Mouse (Mus musculus) forebrain, embryonic 11.5 days (tissue): ENCODE measurements at regions not wholly inside any gene's neighbourhood (a gene's known extent, or its start where the extent isn't known, plus 50 kb on each side); places are given as distances from the start of the nearest gene placed in this dataset.

Experiments used
- ATAC-seq: fragments of 200-750 bp; cut with Nextera tagmentation; replicated peaks from 2 replicates; pipeline ENCODE4 v1.8.0; 2017; ENCODE audit warnings: moderate TSS enrichment; ENCODE audit not compliant: low FRiP score
- DNase-seq: peaks from one replicate; pipeline ENCODE4 v3.0.0-alpha.2; 2017; ENCODE audit warnings: low spot score
- H3K27ac ChIP-seq: fragments of 300-500 bp; sonication (generic); 2 replicates; pipeline ENCODE4 v1.5.1; 2014; ENCODE audit warnings: low read depth, low read length
- H3K27me3 ChIP-seq: fragments of 300-500 bp; sonication (generic); 2 replicates; pipeline ENCODE4 v1.6.1; 2014; ENCODE audit warnings: mild to moderate bottlenecking, low read length, mixed read lengths; ENCODE audit not compliant: control insufficient read depth, insufficient read depth
- H3K36me3 ChIP-seq: fragments of 300-500 bp; sonication (generic); 2 replicates; pipeline ENCODE4 v1.6.1; 2014; ENCODE audit warnings: mild to moderate bottlenecking, low read length, moderate library complexity, mixed read lengths; ENCODE audit not compliant: control insufficient read depth, insufficient read depth
- H3K4me1 ChIP-seq: fragments of 300-500 bp; sonication (generic); replicated peaks from 2 replicates; pipeline ENCODE4 v1.6.1; 2014; ENCODE audit warnings: low read length, mixed read lengths; ENCODE audit not compliant: control insufficient read depth, insufficient read depth
- H3K4me2 ChIP-seq: fragments of 300-500 bp; sonication (generic); 2 replicates; pipeline ENCODE4 v1.6.1; 2014; ENCODE audit warnings: low read depth, mild to moderate bottlenecking, low read length, moderate library complexity, mixed read lengths; ENCODE audit not compliant: severe bottlenecking
- H3K4me3 ChIP-seq: fragments of 300-500 bp; sonication (generic); 2 replicates; pipeline ENCODE4 v1.5.1; 2014; ENCODE audit warnings: low read depth, low read length
- H3K9ac ChIP-seq: fragments of 300-500 bp; sonication (generic); 2 replicates; pipeline ENCODE4 v1.6.1; 2014; ENCODE audit warnings: low read length
- H3K9me3 ChIP-seq: fragments of 300-500 bp; sonication (generic); 2 replicates; pipeline ENCODE4 v1.6.1; 2016; ENCODE audit warnings: low read length, mixed read lengths; ENCODE audit not compliant: control insufficient read depth
- WGBS: fragments of 180-500 bp; shearing (Covaris S2); extraction: QIAGEN DNeasy Blood & Tissue Kit; methylation state at CpG from one replicate; pipeline ENCODE4 v1.1.7; 2014; 5-methylcytosine and 5-hydroxymethylcytosine counted together

DNA sequence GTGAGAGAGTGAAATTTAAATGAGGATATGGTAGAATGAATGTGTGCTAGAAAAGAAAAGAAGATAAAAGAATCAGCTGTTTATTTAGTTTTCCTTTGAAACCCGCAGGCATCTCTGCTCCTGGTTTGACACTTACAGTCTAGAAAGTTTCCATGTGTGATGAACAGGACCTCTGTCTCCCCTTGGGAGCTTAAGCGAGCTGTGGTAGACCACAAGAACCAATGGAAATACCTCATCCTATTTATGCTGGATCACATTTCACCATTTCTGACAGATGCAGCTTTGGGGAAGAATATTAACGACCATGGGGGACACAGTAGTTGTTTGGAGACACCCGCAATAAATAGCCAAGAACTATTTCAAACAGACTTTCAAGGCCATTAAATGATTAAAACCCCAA lies 71.2 kb upstream of the Cav2 start:
- H3K9me3 ChIP-seq, result no peaks in the 10 kb centered on the region
- no peaks in the 10 kb centered on the region for H3K27me3 ChIP-seq
- H3K4me1 ChIP-seq, result no peaks in the 10 kb centered on the region
- WGBS, result 82% methylated on average over 4 of the region's 4 CpGs
- no peak overlapping the region for H3K4me2 ChIP-seq
- ATAC-seq (no peak), DNase-seq (no peak)
- H3K4me3 ChIP-seq, result no peak overlapping the region
- H3K9ac ChIP-seq, result no peak overlapping the region
- no peaks in the 10 kb centered on the region for H3K36me3 ChIP-seq
- no peak overlapping the region for H3K27ac ChIP-seq

DNA sequence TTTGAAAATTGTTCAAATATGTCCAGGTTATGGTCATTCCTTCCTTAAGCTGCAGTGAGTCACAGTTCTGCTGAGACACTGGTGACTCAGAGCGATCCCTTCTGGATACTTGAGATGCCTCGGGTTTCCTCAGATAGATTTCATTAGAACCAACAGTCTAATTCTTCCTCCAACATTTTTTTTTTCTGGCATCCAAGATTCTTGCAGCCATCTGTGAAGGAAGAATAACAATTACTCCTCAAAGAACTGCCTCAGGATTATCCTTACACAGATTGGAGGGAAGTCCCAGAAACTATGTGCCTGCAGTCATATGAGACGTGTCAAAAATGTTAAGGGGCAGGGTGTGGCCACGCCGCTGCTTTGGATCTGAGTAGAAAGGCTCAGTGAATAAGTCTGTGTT lies 69.6 kb upstream of the Cav2 start:
- no peak overlapping the region for H3K9ac ChIP-seq
- no peaks in the 10 kb centered on the region for H3K9me3 ChIP-seq
- no peak for DNase-seq
- WGBS, result 61% methylated on average over 5 of the region's 5 CpGs
- H3K4me2 ChIP-seq, result no peak overlapping the region
- H3K36me3 ChIP-seq, result no peaks in the 10 kb centered on the region
- no peak overlapping the region for H3K27ac ChIP-seq
- H3K4me3 ChIP-seq, result no peak overlapping the region
- H3K4me1 ChIP-seq, result no peaks in the 10 kb centered on the region
- no peaks in the 10 kb centered on the region for H3K27me3 ChIP-seq
- no peak for ATAC-seq

DNA sequence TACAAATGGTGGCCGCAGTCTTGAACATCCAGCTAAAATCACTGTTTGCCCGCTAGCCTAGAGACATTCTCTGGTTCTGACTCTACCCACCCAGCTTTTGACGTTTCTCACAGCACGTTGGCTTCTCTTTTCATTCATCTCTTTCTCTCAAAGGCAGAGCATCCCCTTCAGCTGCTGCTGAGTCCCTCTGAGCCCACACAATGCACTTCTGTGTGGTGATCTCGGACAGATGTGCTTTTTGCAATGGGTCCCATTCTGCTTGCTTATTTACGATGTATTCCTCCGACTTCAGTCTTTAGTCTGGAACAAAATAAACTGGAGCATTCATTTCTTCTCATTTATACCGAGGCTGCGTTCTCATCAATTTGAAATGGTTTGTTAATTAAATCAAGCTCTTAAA lies 66.2 kb upstream of the Cav2 start:
- Histone ChIP-seq H3K27ac (no peak overlapping the region), H3K9me3 (no peaks in the 10 kb centered on the region), H3K4me2 (no peak overlapping the region), H3K4me3 (no peak overlapping the region), H3K4me1 (no peaks in the 10 kb centered on the region), H3K36me3 (no peaks in the 10 kb centered on the region), H3K9ac (no peak overlapping the region), H3K27me3 (no peaks in the 10 kb centered on the region)
- DNase-seq (no peak), ATAC-seq (no peak)
- 54% methylated on average over 9 of the region's 9 CpGs for WGBS

DNA sequence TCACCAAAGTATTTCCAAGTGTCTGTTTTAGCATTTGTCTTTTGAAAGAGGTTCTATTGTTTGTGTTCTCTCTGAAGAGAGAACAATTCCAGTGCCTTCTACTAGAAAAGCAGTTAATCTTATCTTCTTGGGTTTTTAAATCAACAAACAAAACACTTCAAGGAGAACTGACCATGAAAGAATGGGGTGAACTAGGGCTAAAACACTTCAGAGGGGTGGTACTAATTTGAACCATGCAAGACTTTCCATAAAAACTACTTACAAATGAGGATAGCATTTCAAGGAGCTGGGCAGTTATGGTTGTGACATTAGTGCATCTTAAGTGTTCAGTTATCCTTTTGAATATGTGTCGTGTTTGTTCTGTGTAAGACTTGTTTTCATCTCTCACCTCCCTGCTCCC lies 64.5 kb upstream of the Cav2 start:
- no peaks in the 10 kb centered on the region for H3K9me3 ChIP-seq

DNA sequence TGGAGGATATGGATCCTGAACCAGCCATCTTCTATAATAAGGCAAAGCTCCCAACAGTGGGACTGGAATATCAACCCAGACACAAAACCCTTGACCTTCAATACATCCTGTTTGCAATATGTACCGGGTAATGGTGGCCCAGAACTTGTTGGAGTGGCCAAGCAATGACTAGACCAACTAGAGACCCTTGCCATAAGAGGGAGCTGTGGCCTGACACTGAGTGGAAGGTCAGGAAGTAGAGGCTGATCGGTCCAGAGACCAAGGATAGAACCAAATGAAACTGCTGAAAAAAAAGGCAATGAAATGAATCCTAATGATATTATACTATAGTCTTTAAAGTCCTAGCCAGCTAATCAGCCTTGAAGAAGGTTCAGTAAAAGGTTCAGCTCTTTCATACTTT lies 57.2 kb upstream of the Cav2 start:
- Histone ChIP-seq H3K27ac (no peak overlapping the region), H3K9me3 (no peaks in the 10 kb centered on the region), H3K4me1 (no peaks in the 10 kb centered on the region), H3K4me3 (no peak overlapping the region), H3K27me3 (no peaks in the 10 kb centered on the region), H3K36me3 (no peaks in the 10 kb centered on the region), H3K9ac (no peak overlapping the region), H3K4me2 (no peak overlapping the region)
- DNase-seq (no peak), ATAC-seq (no peak)
- 83% methylated on average over 2 of the region's 2 CpGs for WGBS

More for the DNA sequence above, 64.5 kb upstream of the Cav2 start:
- H3K4me1 ChIP-seq, result no peaks in the 10 kb centered on the region
- no peak for DNase-seq
- no peak overlapping the region for H3K4me3 ChIP-seq
- H3K9ac ChIP-seq, result no peak overlapping the region
- no peak overlapping the region for H3K4me2 ChIP-seq
- no peaks in the 10 kb centered on the region for H3K27me3 ChIP-seq
- 76% methylated on average over 1 of the region's 1 CpGs for WGBS
- H3K27ac ChIP-seq, result no peak overlapping the region
- no peak for ATAC-seq
- no peaks in the 10 kb centered on the region for H3K36me3 ChIP-seq

DNA sequence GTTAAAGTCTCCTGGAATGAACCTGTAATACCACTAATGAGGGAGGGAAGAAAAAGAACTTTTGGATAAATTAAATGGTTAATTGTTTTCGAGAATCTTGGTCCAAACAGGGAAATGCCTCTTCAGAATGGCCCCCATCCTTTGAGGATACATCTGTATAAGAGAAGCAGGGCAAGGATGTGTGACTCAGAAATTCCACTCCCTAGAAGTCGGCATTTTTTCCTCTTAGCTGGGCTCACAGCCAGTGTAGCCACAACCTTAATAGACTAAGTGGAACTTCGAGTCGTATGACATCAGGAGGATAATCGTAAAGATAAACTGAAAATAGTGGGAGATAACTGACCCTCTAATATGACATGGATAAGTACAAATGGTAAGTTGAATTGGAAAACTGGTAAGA lies 56.1 kb upstream of the Cav2 start:
- no peaks in the 10 kb centered on the region for H3K4me1 ChIP-seq
- no peak overlapping the region for H3K4me2 ChIP-seq
- DNase-seq (no peak), ATAC-seq (no peak)
- H3K36me3 ChIP-seq, result no peaks in the 10 kb centered on the region
- no peak overlapping the region for H3K9ac ChIP-seq
- H3K9me3 ChIP-seq, result no peaks in the 10 kb centered on the region
- no peaks in the 10 kb centered on the region for H3K27me3 ChIP-seq
- 83% methylated on average over 5 of the region's 5 CpGs for WGBS
- no peak overlapping the region for H3K27ac ChIP-seq
- H3K4me3 ChIP-seq, result no peak overlapping the region

DNA sequence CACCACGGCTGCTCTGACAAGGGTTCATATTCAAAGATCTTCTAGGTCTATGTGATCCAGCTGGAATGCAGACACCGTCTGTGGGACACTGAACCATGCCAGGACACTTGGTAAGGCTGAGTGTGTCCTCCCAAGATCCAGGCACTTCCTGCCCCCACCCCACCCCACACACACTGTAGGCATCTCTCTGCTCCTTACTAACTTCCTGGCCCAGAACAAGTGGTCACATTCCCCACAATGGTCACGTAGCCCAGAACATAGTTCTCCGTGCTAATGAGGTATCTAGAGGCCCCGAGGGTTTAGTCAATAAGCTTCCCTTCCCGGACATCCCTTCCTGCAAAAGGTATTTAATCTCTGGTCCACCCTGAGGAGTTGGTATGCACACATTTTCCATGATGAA lies 54.5 kb upstream of the Cav2 start:
- H3K27ac ChIP-seq, result no peak overlapping the region
- ATAC-seq (no peak), DNase-seq (no peak)
- no peak overlapping the region for H3K9ac ChIP-seq
- H3K4me3 ChIP-seq, result no peak overlapping the region
- H3K36me3 ChIP-seq, result no peaks in the 10 kb centered on the region
- WGBS, result 85% methylated on average over 6 of the region's 6 CpGs
- no peak overlapping the region for H3K4me2 ChIP-seq
- H3K27me3 ChIP-seq, result no peaks in the 10 kb centered on the region
- no peaks in the 10 kb centered on the region for H3K4me1 ChIP-seq
- H3K9me3 ChIP-seq, result no peaks in the 10 kb centered on the region
